Mouse (Mus musculus) olfactory bulb, adult 2 months (tissue): ENCODE results near the gene Mrps35.
A peak's percentile ranks its signal among the peaks of the same experiment; 100 is the strongest.

ENCODE experiments used
- CTCF ChIP-seq: fragments of 200-500 bp; IDR thresholded peaks from 2 replicates; pipeline ENCODE4 v1.5.1; 2012; ENCODE audit warnings: low read depth, mild to moderate bottlenecking, low read length, moderate library complexity; ENCODE audit not compliant: insufficient read depth
- POLR2A ChIP-seq: fragments of 200-500 bp; IDR thresholded peaks from 2 replicates; pipeline ENCODE4 v1.6.1; 2012; ENCODE audit warnings: mild to moderate bottlenecking, low read depth, low read length, moderate library complexity; ENCODE audit not compliant: insufficient read depth

DNA sequence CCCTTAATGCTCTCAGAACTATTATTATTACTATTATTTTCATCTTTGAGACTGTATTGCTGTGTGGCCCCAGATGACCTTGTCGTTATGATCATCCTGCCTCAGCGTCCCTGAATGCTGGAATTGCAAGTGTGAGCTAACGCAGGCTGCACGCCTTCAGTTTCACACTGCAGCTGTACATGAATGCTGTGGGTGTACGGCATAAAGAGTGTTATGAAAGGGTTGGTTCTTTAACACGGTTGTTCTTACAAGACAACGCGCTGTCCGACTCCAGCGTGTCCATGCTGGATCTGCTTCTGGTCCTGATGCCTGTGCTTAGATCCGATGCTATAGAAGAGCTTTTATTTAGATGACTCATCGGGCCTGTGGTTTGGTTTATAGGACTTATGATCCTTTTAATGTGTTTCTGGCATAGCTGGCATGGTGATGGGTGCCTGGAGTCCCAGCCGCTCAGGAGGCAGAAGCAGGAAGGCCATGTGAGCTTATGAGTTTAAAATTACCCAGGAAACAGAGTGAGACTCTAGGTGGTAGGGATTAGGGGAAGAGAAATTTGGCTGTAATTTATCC is 6.8 kb downstream of the Mrps35 start:
- TF ChIP-seq CTCF = no peak
- 0 out of 2 replicates have a peak, but pooled peaks have one; percentile 10 for TF ChIP-seq POLR2A
